Mouse (Mus musculus) embryonic facial prominence, embryonic 14.5 days (tissue): ENCODE results near the gene Hmbs. TPM values are rescaled to one million over a fixed set of nuclear protein-coding genes. Genes with fewer than 3 reads are reported as not detected.
"Not testable (repeated sequence)": the region's sequence is repeated elsewhere in the genome, so short reads cannot be mapped to it uniquely, and the experiment has no call there.

Source experiments
- ATAC-seq: fragments of 200-750 bp; cut with Nextera tagmentation; 2 replicates; pipeline ENCODE4 v1.8.0; 2017; ENCODE audit warnings: low read depth, moderate number of reproducible peaks, moderate TSS enrichment
- DNase-seq: peaks from one replicate; pipeline ENCODE4 v3.0.0-alpha.2; 2015; ENCODE audit warnings: low spot score
- H3K27ac ChIP-seq: fragments of 300-500 bp; sonication (generic); replicated peaks from 2 replicates; pipeline ENCODE4 v1.5.1; 2014; ENCODE audit warnings: low read depth, mild to moderate bottlenecking, low read length, moderate library complexity
- H3K27me3 ChIP-seq: fragments of 300-500 bp; sonication (generic); replicated peaks from 2 replicates; pipeline ENCODE4 v1.6.1; 2014; ENCODE audit warnings: low read length; ENCODE audit not compliant: control insufficient read depth, insufficient read depth
- H3K36me3 ChIP-seq: fragments of 300-500 bp; sonication (generic); 2 replicates; pipeline ENCODE4 v1.6.1; 2014; ENCODE audit warnings: low read length, mixed read lengths; ENCODE audit not compliant: control insufficient read depth, insufficient read depth
- H3K4me1 ChIP-seq: fragments of 300-500 bp; sonication (generic); 2 replicates; pipeline ENCODE4 v1.6.1; 2014; ENCODE audit warnings: antibody characterized with exemption, low read length; ENCODE audit not compliant: control insufficient read depth, insufficient read depth
- H3K4me2 ChIP-seq: fragments of 300-500 bp; sonication (generic); 2 replicates; pipeline ENCODE4 v1.6.1; 2014; ENCODE audit warnings: low read depth, mild to moderate bottlenecking, low read length, moderate library complexity, mixed read lengths
- H3K4me3 ChIP-seq: fragments of 300-500 bp; sonication (generic); 2 replicates; pipeline ENCODE4 v1.5.1; 2014; ENCODE audit warnings: low read depth, mild to moderate bottlenecking, low read length
- H3K9ac ChIP-seq: fragments of 300-500 bp; sonication (generic); 2 replicates; pipeline ENCODE4 v1.6.1; 2014; ENCODE audit warnings: low read depth, mild to moderate bottlenecking, low read length, moderate library complexity, mixed read lengths
- H3K9me3 ChIP-seq: fragments of 300-500 bp; sonication (generic); 2 replicates; pipeline ENCODE4 v1.6.1; 2016; ENCODE audit warnings: low read length; ENCODE audit not compliant: control insufficient read depth
- WGBS: fragments of 180-500 bp; shearing (Covaris S2); extraction: QIAGEN DNeasy Blood & Tissue Kit; methylation state at CpG from one replicate; pipeline ENCODE4 v1.1.7; 2014; 5-methylcytosine and 5-hydroxymethylcytosine counted together
- polyA plus RNA-seq: library from polyadenylated mRNA; unstranded; fragments of >200 nt; fragmentation: Nextera tagmentation; extraction: Ambion mirVana; gene quantifications from 2 replicates; pipeline ENCODE4 v1.2.1, GENCODE M21; 2014

The Hmbs gene
- polyA plus RNA-seq, 1 experiment from 2014 or later: 98.5 TPM

- Histone ChIP-seq H3K4me1 (peaks cover 13% of the 10 kb centered on the region), H3K36me3 (peaks cover 18% of the 10 kb centered on the region)
- not testable (repeated sequence) for H3K9me3 ChIP-seq, ATAC-seq, H3K4me2 ChIP-seq, H3K9ac ChIP-seq, H3K27me3 ChIP-seq, H3K27ac ChIP-seq, H3K4me3 ChIP-seq, DNase-seq
- 85% methylated on average over 2 of the region's 2 CpGs for WGBS
Measured at GRCm38 (mm10) chr9:44377335-44377734, 33.3 kb upstream of the Hmbs start.

DNA sequence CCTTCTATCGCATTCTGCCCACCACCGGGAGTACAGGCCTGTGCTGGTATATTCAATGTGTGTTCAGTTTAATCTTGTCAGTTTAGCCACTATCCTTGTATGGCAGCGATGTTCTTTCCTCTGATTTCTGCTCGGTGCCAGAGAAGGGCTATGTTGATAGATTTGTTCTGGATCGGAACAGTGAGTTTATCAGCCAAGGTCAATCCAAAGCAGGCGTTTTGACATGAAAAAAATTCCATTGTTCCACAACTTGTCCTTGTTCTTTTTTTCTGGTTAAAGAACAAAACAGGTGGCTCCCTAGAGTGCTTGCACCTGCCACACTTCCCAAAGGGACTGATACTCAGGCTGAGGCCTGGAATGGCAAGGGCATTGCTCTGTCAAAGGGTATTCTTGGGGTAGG is 32.1 kb upstream of the Hmbs start:
- 91% methylated on average over 6 of the region's 6 CpGs for WGBS
- no peak overlapping the region for H3K27ac ChIP-seq
- H3K4me1 ChIP-seq: peaks cover 13% of the 10 kb centered on the region
- H3K4me3 ChIP-seq: no peak overlapping the region
- DNase-seq (no peak), ATAC-seq (no peak)
- no peaks in the 10 kb centered on the region for H3K9me3 ChIP-seq
- no peak overlapping the region for H3K4me2 ChIP-seq
- H3K27me3 ChIP-seq: no peaks in the 10 kb centered on the region
- H3K36me3 ChIP-seq: peaks cover 7% of the 10 kb centered on the region
- H3K9ac ChIP-seq: no peak overlapping the region

- Histone ChIP-seq H3K9me3 (no peaks in the 10 kb centered on the region), H3K27ac (no peak overlapping the region), H3K4me3 (no peak overlapping the region), H3K4me1 (no peaks in the 10 kb centered on the region), H3K36me3 (no peaks in the 10 kb centered on the region), H3K9ac (no peak overlapping the region), H3K4me2 (no peak overlapping the region), H3K27me3 (no peaks in the 10 kb centered on the region)
- DNase-seq: no peak
- no peak for ATAC-seq
Measured at GRCm38 (mm10) chr9:44373386-44373785, 29.4 kb upstream of the Hmbs start.

DNA sequence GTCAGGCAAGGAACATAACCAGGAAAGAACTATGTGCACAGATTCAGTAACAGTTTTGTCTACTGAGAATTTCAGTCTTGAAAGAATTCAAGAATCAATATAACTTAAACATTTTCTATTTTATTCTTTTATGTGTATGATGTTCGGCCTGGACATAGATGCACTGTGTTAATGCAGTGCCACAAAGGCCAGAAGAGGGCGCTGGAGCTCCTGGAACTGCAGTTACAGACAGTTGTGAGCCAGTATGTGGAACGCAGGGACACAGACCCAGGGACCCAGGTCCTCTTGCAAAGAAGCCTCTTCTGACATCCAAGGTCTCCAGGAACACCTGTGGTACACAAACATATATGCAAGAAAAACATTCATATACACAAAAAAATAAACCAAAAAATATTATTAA is 20.5 kb upstream of the Hmbs start:
- no peak overlapping the region for H3K4me2 ChIP-seq
- DNase-seq: no peak
- no peak overlapping the region for H3K4me3 ChIP-seq
- WGBS: 61% methylated on average over 3 of the region's 3 CpGs
- peaks cover 5% of the 10 kb centered on the region for H3K36me3 ChIP-seq
- peaks cover 5% of the 10 kb centered on the region; the same call in 1 of the 2 replicates for H3K4me1 ChIP-seq
- no peaks in the 10 kb centered on the region for H3K27me3 ChIP-seq
- H3K9me3 ChIP-seq: no peaks in the 10 kb centered on the region
- no peak overlapping the region for H3K27ac ChIP-seq
- ATAC-seq: no peak
- H3K9ac ChIP-seq: no peak overlapping the region

GRCm38 (mm10) chr9:44361931-44362330 is 17.9 kb upstream of the Hmbs start:
- Histone ChIP-seq H3K9ac (peak overlapping the region; percentile 90), H3K27ac (peak overlapping the region; percentile 61), H3K36me3 (peaks cover 23% of the 10 kb centered on the region), H3K4me2 (peak overlapping the region; percentile 59), H3K4me3 (peak overlapping the region; percentile 91)
- not testable (repeated sequence) for DNase-seq, H3K27me3 ChIP-seq, H3K4me1 ChIP-seq, H3K9me3 ChIP-seq, ATAC-seq
- WGBS: 48% methylated on average over 4 of the region's 4 CpGs

- no peaks in the 10 kb centered on the region for H3K9me3 ChIP-seq
- peak within 1 kb of the TSS; percentile 59 for H3K4me2 ChIP-seq
- no peaks in the 10 kb centered on the region for H3K27me3 ChIP-seq
- peaks cover 29% of the 10 kb centered on the region for H3K36me3 ChIP-seq
- WGBS: under 1% methylated on average over 41 of the region's 44 CpGs
- peak within 1 kb of the TSS; percentile 90 for H3K9ac ChIP-seq
- H3K4me3 ChIP-seq: peak within 1 kb of the TSS; percentile 91
- DNase-seq: peak; percentile 98
- ATAC-seq: peak; percentile 94
- H3K4me1 ChIP-seq: peaks cover 5% of the 10 kb centered on the region; the same call in 1 of the 2 replicates
- H3K27ac ChIP-seq: peak within 1 kb of the TSS; percentile 73
Measured at GRCm38 (mm10) chr9:44361190-44361917, 17.3 kb upstream of the Hmbs start, which contains the start of gene Vps11. Gene Vps11 (minus strand): TSS chr9:44361670.

- WGBS: 82% methylated on average over 4 of the region's 4 CpGs
- Histone ChIP-seq H3K4me3 (no peak overlapping the region), H3K4me2 (no peak overlapping the region), H3K27me3 (no peaks in the 10 kb centered on the region), H3K9me3 (no peaks in the 10 kb centered on the region), H3K4me1 (peaks cover 5% of the 10 kb centered on the region; the same call in 1 of the 2 replicates), H3K36me3 (peaks cover 70% of the 10 kb centered on the region), H3K9ac (no peak overlapping the region), H3K27ac (no peak overlapping the region)
- no peak for ATAC-seq
- peak; percentile 66 for DNase-seq
Measured at GRCm38 (mm10) chr9:44357207-44357606, 13.2 kb upstream of the Hmbs start.

DNA sequence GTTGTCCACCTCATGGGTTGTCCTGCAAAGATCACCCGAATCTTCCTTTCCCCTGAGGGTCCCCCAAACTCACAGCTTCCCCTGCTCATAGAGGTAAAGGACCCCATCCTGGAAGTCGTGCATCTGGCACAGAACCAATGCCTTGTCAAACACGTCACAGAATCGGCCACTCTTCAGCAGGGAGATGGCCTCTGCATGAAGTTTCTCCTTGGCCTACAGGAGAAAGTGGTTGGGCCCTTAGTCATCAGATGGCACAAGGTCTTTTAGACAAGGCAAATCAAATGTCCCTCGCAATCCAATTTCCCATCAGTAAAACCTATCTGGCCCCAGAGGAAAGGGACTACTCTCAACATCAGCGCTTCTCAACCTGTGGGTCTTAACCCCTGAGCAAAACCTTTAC is 9.1 kb upstream of the Hmbs start:
- H3K27ac ChIP-seq: no peak overlapping the region
- WGBS: 96% methylated on average over 6 of the region's 6 CpGs
- H3K4me3 ChIP-seq: no peak overlapping the region
- no peaks in the 10 kb centered on the region for H3K9me3 ChIP-seq
- no peak overlapping the region for H3K9ac ChIP-seq
- ATAC-seq (no peak), DNase-seq (no peak)
- no peaks in the 10 kb centered on the region for H3K27me3 ChIP-seq
- H3K4me2 ChIP-seq: no peak overlapping the region
- no peaks in the 10 kb centered on the region for H3K4me1 ChIP-seq
- H3K36me3 ChIP-seq: peaks cover 93% of the 10 kb centered on the region

DNA sequence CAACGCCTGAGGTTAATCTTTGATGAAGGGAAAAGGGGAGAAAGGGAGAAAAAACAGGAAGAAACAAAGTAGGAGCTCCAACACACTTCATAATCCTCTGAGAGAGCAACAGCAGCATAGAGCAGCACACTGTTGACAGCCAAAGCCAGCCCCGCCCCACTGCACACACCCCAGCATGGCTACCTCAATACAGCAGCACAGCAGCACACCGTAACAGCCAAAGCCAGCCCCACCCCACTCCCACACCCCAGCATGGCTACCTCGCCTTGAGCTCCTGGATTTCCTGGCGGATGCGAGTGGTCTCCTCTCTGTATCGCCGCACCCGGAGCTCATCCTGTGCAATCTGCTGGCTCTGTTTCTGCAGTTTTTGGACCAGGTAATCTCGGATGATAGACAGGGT is 8.3 kb upstream of the Hmbs start:
- no peak for DNase-seq
- Histone ChIP-seq H3K9me3 (no peaks in the 10 kb centered on the region), H3K27ac (no peak overlapping the region), H3K4me1 (no peaks in the 10 kb centered on the region), H3K9ac (no peak overlapping the region), H3K4me2 (no peak overlapping the region), H3K4me3 (no peak overlapping the region), H3K36me3 (peaks cover 97% of the 10 kb centered on the region), H3K27me3 (no peaks in the 10 kb centered on the region)
- 94% methylated on average over 9 of the region's 10 CpGs for WGBS
- no peak for ATAC-seq
